Mouse (Mus musculus): ENCODE data around the gene Sh3rf1. TPM values are rescaled to one million over a fixed set of nuclear protein-coding genes. Genes with fewer than 3 reads are reported as not detected.
A peak's percentile ranks its signal among the peaks of the same experiment; 100 is the strongest.

Gene Sh3rf1
- polyA plus RNA-seq, 1 experiment from 2014 or later, result 8.6 TPM

GRCm38 (mm10) chr8:61295441-61295840 lies 71.8 kb downstream of the Sh3rf1 start:
- Histone ChIP-seq H3K27ac (replicated peaks; ENCODE audit: low read depth, low read length) (no peak overlapping the region), H3K4me2 (ENCODE audit: low read depth, severe bottlenecking) (no peak overlapping the region), H3K9me3 (ENCODE audit: control insufficient read depth, low read length) (no peaks in the 10 kb centered on the region), H3K4me1 (ENCODE audit: control insufficient read depth, insufficient read depth, low read length) (no peaks in the 10 kb centered on the region), H3K36me3 (ENCODE audit: control insufficient read depth, insufficient read depth, low read length) (no peaks in the 10 kb centered on the region), H3K27me3 (ENCODE audit: control insufficient read depth, insufficient read depth, low read length) (no peaks in the 10 kb centered on the region), H3K9ac (ENCODE audit: low read length) (no peak overlapping the region), H3K4me3 (ENCODE audit: low read depth, low read length) (no peak overlapping the region)
- ATAC-seq (ENCODE audit: insufficient number of reproducible peaks, low FRiP score, low TSS enrichment, low read depth) (no peak), DNase-seq (ENCODE audit: low spot score) (no peak)
- 67% methylated on average over 12 of the region's 12 CpGs for WGBS

DNA sequence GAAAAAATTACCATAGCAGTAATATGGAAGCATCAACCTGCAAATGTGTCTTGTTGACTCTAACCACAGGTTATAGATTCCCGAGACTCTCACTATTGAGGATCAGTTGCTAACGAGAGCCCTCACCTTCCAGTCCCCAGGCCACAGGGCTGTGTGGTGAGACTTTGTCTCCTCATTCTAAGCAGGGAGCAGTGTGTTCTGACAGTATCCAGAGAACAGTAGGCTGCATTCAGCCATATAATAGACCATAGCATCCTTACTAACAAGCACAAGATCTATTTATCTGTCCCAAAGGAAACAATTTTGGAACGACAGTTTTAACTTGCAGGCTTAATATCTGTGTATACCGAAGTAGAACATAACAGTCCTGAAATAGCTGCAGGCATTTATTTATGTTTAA lies 75.2 kb downstream of the Sh3rf1 start:
- Histone ChIP-seq H3K27ac (replicated peaks; ENCODE audit: low read depth, low read length) (no peak overlapping the region), H3K27me3 (ENCODE audit: control insufficient read depth, insufficient read depth, low read length) (no peaks in the 10 kb centered on the region), H3K4me3 (ENCODE audit: low read depth, low read length) (no peak overlapping the region), H3K4me1 (ENCODE audit: control insufficient read depth, insufficient read depth, low read length) (no peaks in the 10 kb centered on the region), H3K9ac (ENCODE audit: low read length) (no peak overlapping the region), H3K36me3 (ENCODE audit: control insufficient read depth, insufficient read depth, low read length) (no peaks in the 10 kb centered on the region), H3K9me3 (ENCODE audit: control insufficient read depth, low read length) (no peaks in the 10 kb centered on the region), H3K4me2 (ENCODE audit: low read depth, severe bottlenecking) (no peak overlapping the region)
- 78% methylated on average over 4 of the region's 4 CpGs for WGBS
- DNase-seq (ENCODE audit: low spot score), result no peak
- no peak for ATAC-seq (ENCODE audit: insufficient number of reproducible peaks, low FRiP score, low TSS enrichment, low read depth)

GRCm38 (mm10) chr8:61301298-61302028 lies 77.8 kb downstream of the Sh3rf1 start:
- H3K36me3 ChIP-seq (ENCODE audit: control insufficient read depth, insufficient read depth, low read length), result no peaks in the 10 kb centered on the region
- 63% methylated on average over 18 of the region's 18 CpGs for WGBS
- DNase-seq (ENCODE audit: low spot score), result peak; percentile 31

GRCm38 (mm10) chr8:61302029-61302368 lies 78.3 kb downstream of the Sh3rf1 start:
- Histone ChIP-seq H3K9ac (ENCODE audit: low read length) (no peak overlapping the region), H3K4me3 (ENCODE audit: low read depth, low read length) (no peak overlapping the region), H3K27ac (replicated peaks; ENCODE audit: low read depth, low read length) (no peak overlapping the region), H3K4me1 (ENCODE audit: control insufficient read depth, insufficient read depth, low read length) (no peaks in the 10 kb centered on the region), H3K9me3 (ENCODE audit: control insufficient read depth, low read length) (no peaks in the 10 kb centered on the region), H3K4me2 (ENCODE audit: low read depth, severe bottlenecking) (no peak overlapping the region), H3K36me3 (ENCODE audit: control insufficient read depth, insufficient read depth, low read length) (no peaks in the 10 kb centered on the region), H3K27me3 (ENCODE audit: control insufficient read depth, insufficient read depth, low read length) (no peaks in the 10 kb centered on the region)
- no peak for DNase-seq (ENCODE audit: low spot score)
- 67% methylated on average over 5 of the region's 5 CpGs for WGBS
- ATAC-seq (ENCODE audit: insufficient number of reproducible peaks, low FRiP score, low TSS enrichment, low read depth), result no peak

More at GRCm38 (mm10) chr8:61301298-61302028, 77.8 kb downstream of the Sh3rf1 start:
- Histone ChIP-seq H3K27me3 (ENCODE audit: control insufficient read depth, insufficient read depth, low read length) (no peaks in the 10 kb centered on the region), H3K4me3 (ENCODE audit: low read depth, low read length) (no peak overlapping the region), H3K9ac (ENCODE audit: low read length) (no peak overlapping the region), H3K4me1 (ENCODE audit: control insufficient read depth, insufficient read depth, low read length) (no peaks in the 10 kb centered on the region), H3K27ac (replicated peaks; ENCODE audit: low read depth, low read length) (no peak overlapping the region), H3K9me3 (ENCODE audit: control insufficient read depth, low read length) (no peaks in the 10 kb centered on the region), H3K4me2 (ENCODE audit: low read depth, severe bottlenecking) (no peak overlapping the region)
- peak; percentile 64; the same call in 1 of the 2 replicates for ATAC-seq (ENCODE audit: insufficient number of reproducible peaks, low FRiP score, low TSS enrichment, low read depth)

DNA sequence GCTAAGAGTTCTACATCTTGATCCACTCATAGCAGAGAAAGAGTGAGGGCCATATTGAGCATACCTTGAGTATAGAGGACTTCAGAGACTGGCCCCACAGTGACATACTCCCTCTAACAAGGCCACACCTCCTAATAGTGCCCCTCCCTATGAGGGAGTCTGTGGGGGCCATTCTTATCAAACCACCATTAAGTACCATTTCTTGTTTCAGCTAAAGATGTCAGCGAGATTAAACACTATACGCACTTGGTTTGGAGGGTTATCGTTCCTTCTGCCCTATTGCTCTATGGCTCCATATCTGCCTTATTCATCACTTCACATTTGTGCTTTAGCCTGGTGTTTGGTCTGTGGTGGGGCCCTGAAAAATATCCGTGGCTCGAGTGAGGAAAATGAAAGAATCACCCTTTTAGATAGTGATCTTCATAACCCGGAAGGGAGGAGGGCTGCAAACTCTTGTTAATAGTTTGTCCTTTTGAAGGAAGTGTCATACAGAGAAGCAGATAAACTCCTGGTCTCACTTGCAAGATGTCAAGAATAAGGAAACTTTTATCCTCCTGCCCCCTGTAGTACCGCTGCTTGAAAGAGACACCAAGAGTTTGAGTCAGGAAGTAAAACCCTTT lies 81.9 kb downstream of the Sh3rf1 start:
- WGBS, result 93% methylated on average over 7 of the region's 7 CpGs
- Histone ChIP-seq H3K9ac (ENCODE audit: low read length) (no peak overlapping the region), H3K9me3 (ENCODE audit: control insufficient read depth, low read length) (no peaks in the 10 kb centered on the region), H3K4me3 (ENCODE audit: low read depth, low read length) (no peak overlapping the region), H3K4me2 (ENCODE audit: low read depth, severe bottlenecking) (no peak overlapping the region), H3K27ac (replicated peaks; ENCODE audit: low read depth, low read length) (no peak overlapping the region), H3K27me3 (ENCODE audit: control insufficient read depth, insufficient read depth, low read length) (no peaks in the 10 kb centered on the region), H3K36me3 (ENCODE audit: control insufficient read depth, insufficient read depth, low read length) (no peaks in the 10 kb centered on the region), H3K4me1 (ENCODE audit: control insufficient read depth, insufficient read depth, low read length) (peaks cover 11% of the 10 kb centered on the region; the same call in 1 of the 2 replicates)
- ATAC-seq (ENCODE audit: insufficient number of reproducible peaks, low FRiP score, low TSS enrichment, low read depth) (no peak), DNase-seq (ENCODE audit: low spot score) (no peak)

DNA sequence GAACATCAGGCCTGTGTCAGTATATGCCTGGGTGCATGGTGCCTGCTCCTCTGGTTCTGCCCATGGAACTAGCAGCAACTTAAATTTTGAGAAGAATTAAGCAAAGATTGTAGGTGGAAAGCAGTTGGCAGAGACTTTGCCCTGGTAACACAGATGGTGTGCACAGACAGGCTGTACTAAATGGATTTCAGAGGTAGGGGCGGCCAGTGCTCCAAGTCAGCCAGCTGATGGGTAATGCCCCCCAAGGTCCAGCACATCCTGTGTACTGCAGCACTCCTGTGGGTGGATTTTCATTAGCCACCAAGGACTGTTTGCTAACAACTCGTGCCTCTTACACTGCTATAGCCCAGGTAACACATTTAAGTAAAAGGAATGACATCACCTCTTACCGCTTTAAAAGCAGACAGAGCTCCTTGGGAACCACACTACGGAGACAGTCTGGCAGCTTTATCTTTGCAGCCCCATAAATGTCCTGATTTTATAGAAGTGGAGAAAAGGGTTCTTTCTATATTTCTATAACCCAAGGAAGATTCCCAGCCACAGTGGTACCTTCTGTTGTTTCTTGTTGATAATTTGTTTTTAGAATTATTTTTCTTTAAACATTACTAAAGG lies 82.9 kb downstream of the Sh3rf1 start:
- no peak overlapping the region for H3K4me3 ChIP-seq (ENCODE audit: low read depth, low read length)
- H3K4me2 ChIP-seq (ENCODE audit: low read depth, severe bottlenecking), result no peak overlapping the region
- no peaks in the 10 kb centered on the region for H3K36me3 ChIP-seq (ENCODE audit: control insufficient read depth, insufficient read depth, low read length)
- peaks cover 13% of the 10 kb centered on the region; the same call in 1 of the 2 replicates for H3K4me1 ChIP-seq (ENCODE audit: control insufficient read depth, insufficient read depth, low read length)
- no peak overlapping the region for H3K27ac ChIP-seq (replicated peaks; ENCODE audit: low read depth, low read length)
- H3K9ac ChIP-seq (ENCODE audit: low read length), result no peak overlapping the region
- ATAC-seq (ENCODE audit: insufficient number of reproducible peaks, low FRiP score, low TSS enrichment, low read depth) (no peak), DNase-seq (ENCODE audit: low spot score) (no peak)
- H3K9me3 ChIP-seq (ENCODE audit: control insufficient read depth, low read length), result no peaks in the 10 kb centered on the region
- no peaks in the 10 kb centered on the region for H3K27me3 ChIP-seq (ENCODE audit: control insufficient read depth, insufficient read depth, low read length)
- WGBS, result 67% methylated on average over 4 of the region's 4 CpGs

DNA sequence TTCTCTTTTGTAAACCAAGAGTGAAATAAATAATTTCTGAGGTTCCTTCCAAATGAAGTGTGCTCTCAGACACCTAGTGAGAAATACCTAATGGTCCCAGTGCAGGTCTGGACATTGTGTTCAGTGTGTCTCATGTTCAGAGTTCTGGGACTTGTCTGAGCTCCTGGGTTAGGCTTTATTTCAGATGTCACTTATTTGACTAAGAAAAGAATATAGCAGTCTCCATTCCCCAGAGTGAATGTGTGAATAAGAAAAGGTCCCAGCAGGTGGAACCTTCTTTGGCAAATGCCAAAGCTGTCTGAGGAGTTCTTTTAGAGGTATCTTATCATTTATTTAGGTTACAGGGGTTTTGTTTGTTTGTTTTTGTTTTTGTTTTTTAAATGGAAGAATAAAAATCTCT lies 85.2 kb downstream of the Sh3rf1 start:
- H3K27ac ChIP-seq (replicated peaks; ENCODE audit: low read depth, low read length), result no peak overlapping the region
- no peak overlapping the region for H3K9ac ChIP-seq (ENCODE audit: low read length)
- H3K4me1 ChIP-seq (ENCODE audit: control insufficient read depth, insufficient read depth, low read length), result peaks cover 13% of the 10 kb centered on the region; the same call in 1 of the 2 replicates
- no peak for DNase-seq (ENCODE audit: low spot score)
- ATAC-seq (ENCODE audit: insufficient number of reproducible peaks, low FRiP score, low TSS enrichment, low read depth), result no peak
- no peaks in the 10 kb centered on the region for H3K27me3 ChIP-seq (ENCODE audit: control insufficient read depth, insufficient read depth, low read length)
- H3K4me2 ChIP-seq (ENCODE audit: low read depth, severe bottlenecking), result no peak overlapping the region
- H3K36me3 ChIP-seq (ENCODE audit: control insufficient read depth, insufficient read depth, low read length), result no peaks in the 10 kb centered on the region
- no peak overlapping the region for H3K4me3 ChIP-seq (ENCODE audit: low read depth, low read length)
- no peaks in the 10 kb centered on the region for H3K9me3 ChIP-seq (ENCODE audit: control insufficient read depth, low read length)

GRCm38 (mm10) chr8:61309530-61310402 lies 86.1 kb downstream of the Sh3rf1 start:
- DNase-seq (ENCODE audit: low spot score), result peak; percentile 36
- Histone ChIP-seq H3K4me2 (ENCODE audit: low read depth, severe bottlenecking) (peak overlapping the region; percentile 15; the same call in 1 of the 2 replicates), H3K36me3 (ENCODE audit: control insufficient read depth, insufficient read depth, low read length) (no peaks in the 10 kb centered on the region), H3K9me3 (ENCODE audit: control insufficient read depth, low read length) (no peaks in the 10 kb centered on the region), H3K9ac (ENCODE audit: low read length) (no peak overlapping the region), H3K27me3 (ENCODE audit: control insufficient read depth, insufficient read depth, low read length) (no peaks in the 10 kb centered on the region), H3K27ac (replicated peaks; ENCODE audit: low read depth, low read length) (no peak overlapping the region), H3K4me3 (ENCODE audit: low read depth, low read length) (no peak overlapping the region), H3K4me1 (ENCODE audit: control insufficient read depth, insufficient read depth, low read length) (peaks cover 13% of the 10 kb centered on the region; the same call in 1 of the 2 replicates)
- ATAC-seq (ENCODE audit: insufficient number of reproducible peaks, low FRiP score, low TSS enrichment, low read depth), result no peak
- WGBS, result 37% methylated on average over 20 of the region's 20 CpGs

Measured in limb, embryonic 11.5 days (tissue).